ENCODE assay signal across 10 mouse cellular contexts in the genomic region with DNA sequence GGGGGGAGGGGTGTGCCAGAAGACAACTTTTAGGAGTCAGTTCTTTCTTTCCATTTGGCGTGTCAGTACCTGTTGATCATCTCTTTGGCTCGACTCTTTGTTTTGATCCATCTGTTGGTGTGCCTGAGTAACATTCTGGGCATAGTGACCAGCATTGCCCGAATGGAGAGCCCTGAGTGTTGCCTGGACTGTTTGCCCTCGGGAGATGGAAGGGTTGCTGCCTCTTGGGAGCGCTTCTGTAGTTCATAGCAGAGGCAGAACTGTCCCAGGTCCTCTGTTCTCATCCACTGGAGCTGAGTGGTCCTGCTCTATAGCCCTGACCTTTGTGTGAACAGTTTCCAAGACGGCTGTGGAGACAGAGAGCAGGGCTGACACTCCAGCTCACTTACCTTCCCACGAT. TPM values are rescaled to one million over a fixed set of nuclear protein-coding genes. Genes with fewer than 3 reads are reported as not detected.
DNase-seq lines count a peak whose midpoint lies in the region; ATAC-seq and TF ChIP-seq lines count a peak whose summit lies in the region.
"Had no signal": no experiment of that assay in that cellular context is flagged by ENCODE, and none has a peak within 500 bp of the region (broad histone marks: within the 10 kb centered on the region; RNA-seq: fewer than 3 reads in every experiment).

No protein-coding gene starts in this region.

- H3K36me3 ChIP-seq in heart, embryonic 13.5 days: peaks cover 3% of the 10 kb centered on the region; the same call in 1 of the 2 replicates
- H3K36me3 ChIP-seq in lung, embryonic 15.5 days: no peaks in the 10 kb centered on the region
- H3K36me3 ChIP-seq in heart, postnatal 0 days (replicated peaks; ENCODE audit: control insufficient read depth, insufficient read depth, low read length): no peaks in the 10 kb centered on the region
- no peaks in the 10 kb centered on the region for H3K36me3 ChIP-seq in stomach, embryonic 16.5 days (ENCODE audit: control insufficient read depth, insufficient read depth, low read length)
- H3K36me3 ChIP-seq: intestine, embryonic 15.5 days had no signal

- peak overlapping the region; percentile 60 for H3K9ac ChIP-seq in heart, embryonic 13.5 days
- no peak overlapping the region for H3K9ac ChIP-seq in lung, embryonic 15.5 days
- H3K9ac ChIP-seq in heart, postnatal 0 days (replicated peaks; ENCODE audit: low read depth, low read length): no peak overlapping the region
- peak overlapping the region; percentile 13; the same call in 1 of the 2 replicates for H3K9ac ChIP-seq in stomach, embryonic 16.5 days (ENCODE audit: low read length)
- H3K9ac ChIP-seq: limb, embryonic 13.5 days had no signal

- TF ChIP-seq EP300 in heart, postnatal 0 days (IDR thresholded peaks at IDR 0.05; ENCODE audit: low read depth): no peak

- H3K27ac ChIP-seq in heart, embryonic 13.5 days (replicated peaks): peak overlapping the region; percentile 81; the same call in 1 of the 2 replicates
- H3K27ac ChIP-seq in lung, embryonic 15.5 days: 0 out of 2 replicates have a peak overlapping the region, but pooled peaks have one; percentile 56
- H3K27ac ChIP-seq in heart, postnatal 0 days (ENCODE audit: low read depth): peak overlapping the region; percentile 40; the same call in 1 of the 2 replicates
- H3K27ac ChIP-seq in stomach, embryonic 16.5 days (ENCODE audit: low read length): peak overlapping the region; percentile 87; the same call in 1 of the 2 replicates
- H3K27ac ChIP-seq: intestine, embryonic 15.5 days; limb, embryonic 13.5 days had no signal

- ATAC-seq in heart, embryonic 13.5 days (ENCODE audit: extremely low read depth, insufficient number of reproducible peaks, low FRiP score, low TSS enrichment): no peak
- no peak for ATAC-seq in lung, embryonic 15.5 days (ENCODE audit: borderline replicate concordance, extremely low read depth, low FRiP score, low TSS enrichment)
- ATAC-seq in heart, postnatal 0 days (ENCODE audit: insufficient read depth, low read depth): no peak
- no peak for ATAC-seq in stomach, embryonic 16.5 days (ENCODE audit: insufficient read depth, low FRiP score)
- ATAC-seq in granulocyte monocyte progenitor cell, adult 5-6 weeks (replicated peaks; ENCODE audit: poor library complexity, severe bottlenecking): no peak
- ATAC-seq: intestine, embryonic 15.5 days had no signal

- WGBS in heart, embryonic 13.5 days: 59% methylated on average over 7 of the region's 7 CpGs
- WGBS in lung, embryonic 15.5 days: 59% methylated on average over 7 of the region's 7 CpGs
- WGBS in heart, postnatal 0 days: 53% methylated on average over 7 of the region's 7 CpGs
- 69% methylated on average over 7 of the region's 7 CpGs for WGBS in stomach, embryonic 16.5 days

- TF ChIP-seq CTCF in heart, postnatal 0 days (IDR thresholded peaks at IDR 0.05; ENCODE audit: low read depth): no peak

- DNase-seq in heart, postnatal 4 days: no peak
- no peak for DNase-seq in lung, adult 18-20 months
- DNase-seq in heart, postnatal 0 days (ENCODE audit: low spot score): no peak
- DNase-seq: layer of hippocampus, adult 9-11 months had no signal

- H3K9me3 ChIP-seq in heart, embryonic 13.5 days: no peaks in the 10 kb centered on the region
- no peaks in the 10 kb centered on the region for H3K9me3 ChIP-seq in lung, embryonic 15.5 days
- H3K9me3 ChIP-seq in heart, postnatal 0 days (replicated peaks; ENCODE audit: control insufficient read depth, low read length): no peaks in the 10 kb centered on the region
- no peaks in the 10 kb centered on the region for H3K9me3 ChIP-seq in stomach, embryonic 16.5 days (replicated peaks; ENCODE audit: control insufficient read depth, low read length)
- H3K9me3 ChIP-seq: intestine, embryonic 15.5 days; limb, embryonic 13.5 days had no signal

- no peak overlapping the region for H3K4me3 ChIP-seq in heart, embryonic 13.5 days
- H3K4me3 ChIP-seq in lung, embryonic 15.5 days: no peak overlapping the region
- no peak overlapping the region for H3K4me3 ChIP-seq in heart, postnatal 0 days (ENCODE audit: low read depth, low read length)
- H3K4me3 ChIP-seq in stomach, embryonic 16.5 days (replicated peaks; ENCODE audit: low read length): no peak overlapping the region
- H3K4me3 ChIP-seq: intestine, embryonic 15.5 days; limb, embryonic 13.5 days had no signal

- H3K4me1 ChIP-seq in heart, embryonic 13.5 days: peaks cover 100% of the 10 kb centered on the region
- H3K4me1 ChIP-seq in lung, embryonic 15.5 days: peaks cover 92% of the 10 kb centered on the region
- H3K4me1 ChIP-seq in heart, postnatal 0 days (ENCODE audit: control insufficient read depth, insufficient read depth): peaks cover 99% of the 10 kb centered on the region
- H3K4me1 ChIP-seq in stomach, embryonic 16.5 days (ENCODE audit: control insufficient read depth, insufficient read depth, low read length): peaks cover 94% of the 10 kb centered on the region

- H3K4me2 ChIP-seq in heart, embryonic 13.5 days: no peak overlapping the region
- no peak overlapping the region for H3K4me2 ChIP-seq in lung, embryonic 15.5 days
- H3K4me2 ChIP-seq in heart, postnatal 0 days (ENCODE audit: low read depth, low read length): no peak overlapping the region
- no peak overlapping the region for H3K4me2 ChIP-seq in stomach, embryonic 16.5 days (ENCODE audit: low read depth, low read length)
- H3K4me2 ChIP-seq: intestine, embryonic 15.5 days; limb, embryonic 13.5 days had no signal

- H3K27me3 ChIP-seq in heart, embryonic 13.5 days (replicated peaks): no peaks in the 10 kb centered on the region
- H3K27me3 ChIP-seq in lung, embryonic 15.5 days: no peaks in the 10 kb centered on the region
- H3K27me3 ChIP-seq in heart, postnatal 0 days (ENCODE audit: control insufficient read depth, insufficient read depth, low read length): no peaks in the 10 kb centered on the region
- H3K27me3 ChIP-seq in stomach, embryonic 16.5 days (ENCODE audit: control insufficient read depth, insufficient read depth, low read length): no peaks in the 10 kb centered on the region
- H3K27me3 ChIP-seq: intestine, embryonic 15.5 days; limb, embryonic 13.5 days had no signal

RNA-seq across cellular contexts. Expression of gene Zmiz1, which starts 18.3 kb away (rescaled TPM):
- 25.1 and 25.7 TPM in 2 replicates for polyA plus RNA-seq in heart, embryonic 13.5 days (2015; fragmentation: Nextera tagmentation; extraction: Ambion mirVana)
- total RNA-seq in heart, postnatal 4 days (2021): 10 to 100 TPM; 67.0 to 78.5 TPM
- 19.8 and 23.8 TPM in 2 replicates for polyA plus RNA-seq in lung, embryonic 15.5 days (2015; fragmentation: Nextera tagmentation; extraction: Ambion mirVana)
- total RNA-seq in heart, postnatal 0 days (2014; rRNA removed; ENCODE audit: low replicate concordance): 41.0 and 47.8 TPM in 2 replicates
- polyA plus RNA-seq in heart, postnatal 0 days (2015; fragmentation: Nextera tagmentation; extraction: Ambion mirVana): 12.4 and 13.8 TPM in 2 replicates
- polyA plus RNA-seq in stomach, embryonic 16.5 days (2015; fragmentation: Nextera tagmentation; extraction: Ambion mirVana): 24.0 and 26.3 TPM in 2 replicates
- 93.2 and 97.4 TPM in 2 replicates for total RNA-seq in granulocyte monocyte progenitor cell, adult 5-6 weeks (2014; fragmentation: Nextera tagmentation)
- 6.9 and 8.9 TPM in 2 replicates for total RNA-seq in granulocyte monocyte progenitor cell, adult 5-6 weeks (2017)

Comparison
In these comparisons a context has a peak if more than half of its experiments do, and no peak if none do; other contexts are left out.
1. H3K9ac ChIP-seq: peak in heart, embryonic 13.5 days (single experiment) and stomach, embryonic 16.5 days (single experiment); none in lung, embryonic 15.5 days (single experiment) and heart, postnatal 0 days (single experiment).
2. Peak in every context shown above with its lines, with median percentiles within 50 percentile points of each other: H3K27ac ChIP-seq.